Mouse (Mus musculus): Measurements from ENCODE around the gene Myh7. TPM values are rescaled to one million over a fixed set of nuclear protein-coding genes. Genes with fewer than 3 reads are reported as not detected.

Myh7 gene
- total RNA-seq, 2 experiments from 2014 or later, result 1,842 to 1,858 TPM

GRCm38 (mm10) chr14:54925349-54926342, 68.8 kb downstream of the Myh7 start, which contains the start of gene Efs:
TSS of gene Efs (minus strand) at chr14:54926126.
- intact Hi-C loops (cut with DNase I), result loop anchor here (2.0 kb wide), 1 partner anchor 25 kb away; no protein-coding TSS in a partner anchor
- peak; percentile 77 for DNase-seq

- DNase-seq, result peak; percentile 78
Measured at GRCm38 (mm10) chr14:54924641-54925348, 69.6 kb downstream of the Myh7 start.

More at GRCm38 (mm10) chr14:54924641-54925348, 69.6 kb downstream of the Myh7 start:
- intact Hi-C loops (cut with DNase I), result loop anchor here (2.0 kb wide), 1 partner anchor 24 kb away; no protein-coding TSS in a partner anchor

Small RNAs within 50 kb of the gene (microRNA-seq; reads per million reads assigned to microRNA genes)
- 2,035 to 4,380 reads per million in 2 experiments for gene Mir208a
- 1,844 to 5,145 reads per million in 2 experiments for gene Mir208b

Other genes with a start within 250 kb of the Myh7 start
- 1 to 10 TPM; 2.4 to 3.6 TPM for gene Slc7a8, start 212.7 kb downstream of the Myh7 start, total RNA-seq (2021)
- gene Rnf212b, start 180.5 kb downstream of the Myh7 start, total RNA-seq (2021), result not detected
- gene Homez, start 123.7 kb downstream of the Myh7 start, total RNA-seq (2021), result 10 to 100 TPM in 1 of 2 experiments, 1 to 10 TPM in 1; 8.7 to 11.2 TPM
- 1 to 10 TPM; 5.6 to 6.2 TPM for gene Ppp1r3e, start 117.1 kb downstream of the Myh7 start, total RNA-seq (2021)
- gene Bcl2l2, start 111.2 kb downstream of the Myh7 start, total RNA-seq (2021), result 10 to 100 TPM; 39.3 to 41.8 TPM
- 1 to 10 TPM in 1 of 2 experiments, not detected in 1; 1.6 TPM for gene Gm20521, start 111.2 kb downstream of the Myh7 start, total RNA-seq (2021)
- gene Pabpn1, start 102.1 kb downstream of the Myh7 start, total RNA-seq (2021), result 100 to 1,000 TPM in 1 of 2 experiments, 10 to 100 TPM in 1; 99.4 to 103 TPM
- 10 to 100 TPM in 1 of 2 experiments, 1 to 10 TPM in 1; 9.6 to 10.8 TPM for gene Slc22a17, start 81.5 kb downstream of the Myh7 start, total RNA-seq (2021)
- gene Efs, start 68.5 kb downstream of the Myh7 start, total RNA-seq (2021), result 1 to 10 TPM; 7.4 TPM
- gene Il25, start 61.9 kb downstream of the Myh7 start, total RNA-seq (2021), result not detected
- gene Cmtm5, start 58.4 kb downstream of the Myh7 start, total RNA-seq (2021), result under 1 TPM in 1 of 2 experiments, not detected in 1; 0.91 TPM
- gene Myh6, start 27.7 kb downstream of the Myh7 start, total RNA-seq (2021), result over 10,000 TPM; 20,580 to 20,870 TPM
- gene Gm17428, start 17.7 kb downstream of the Myh7 start, total RNA-seq (2021), result not detected
- gene Ngdn, start 20.8 kb upstream of the Myh7 start, total RNA-seq (2021), result 10 to 100 TPM; 30.6 to 33.9 TPM
- 1 to 10 TPM; 2.2 to 3.4 TPM for gene Zfhx2, start 97.7 kb upstream of the Myh7 start, total RNA-seq (2021)
- gene Thtpa, start 100.2 kb upstream of the Myh7 start, total RNA-seq (2021), result 10 to 100 TPM; 11.3 to 13.8 TPM
- gene Ap1g2, start 112.0 kb upstream of the Myh7 start, total RNA-seq (2021), result 1 to 10 TPM; 5.5 to 5.7 TPM
- gene Jph4, start 122.3 kb upstream of the Myh7 start, total RNA-seq (2021), result under 1 TPM; 0.12 to 0.15 TPM
- gene Dhrs2, start 227.4 kb upstream of the Myh7 start, total RNA-seq (2021), result not detected

Measured in heart, postnatal 10 days (tissue).